Mouse (Mus musculus): ENCODE results near the gene Gsdma3. TPM values are rescaled to one million over a fixed set of nuclear protein-coding genes. Genes with fewer than 3 reads are reported as not detected.
"Not testable (repeated sequence)": the region's sequence is repeated elsewhere in the genome, so short reads cannot be mapped to it uniquely, and the experiment has no call there.

The Gsdma3 gene
- total RNA-seq, 2 experiments from 2014 or later: 0.16 to 0.39 TPM

GRCm38 (mm10) chr11:98645946-98646345 is 19.8 kb downstream of the Gsdma3 start:
- intact Hi-C loops (cut with DNase I; ENCODE audit: low total_unique reads): no loop called here
- no peak for DNase-seq

- intact Hi-C loops (cut with DNase I; ENCODE audit: low total_unique reads): no loop called here
- no peak for DNase-seq
Observed at GRCm38 (mm10) chr11:98646459-98646858, 20.3 kb downstream of the Gsdma3 start, which contains the start of gene Gsdma2. Gene Gsdma2, plus strand, starts transcription at chr11:98646759.

GRCm38 (mm10) chr11:98655076-98655475 is 28.9 kb downstream of the Gsdma3 start:
- DNase-seq: peak; percentile 25
- intact Hi-C loops (cut with DNase I; ENCODE audit: low total_unique reads): loop anchor here (10.0 kb wide), 1 partner anchor 50 kb away; no protein-coding TSS in a partner anchor

- no peak for DNase-seq
- intact Hi-C loops (cut with DNase I; ENCODE audit: low total_unique reads): no loop called here
Observed at GRCm38 (mm10) chr11:98660517-98660916, 34.4 kb downstream of the Gsdma3 start.

- no peak for DNase-seq
- intact Hi-C loops (cut with DNase I; ENCODE audit: low total_unique reads): no loop called here
Observed at GRCm38 (mm10) chr11:98664091-98664490, 37.9 kb downstream of the Gsdma3 start, which contains the start of gene Gsdma. Gene Gsdma, plus strand, starts transcription at chr11:98664351.

GRCm38 (mm10) chr11:98668984-98669383 is 42.8 kb downstream of the Gsdma3 start:
- DNase-seq: no peak
- intact Hi-C loops (cut with DNase I; ENCODE audit: low total_unique reads): no loop called here

GRCm38 (mm10) chr11:98671284-98671815 is 45.2 kb downstream of the Gsdma3 start:
- no peak for DNase-seq
- intact Hi-C loops (cut with DNase I; ENCODE audit: low total_unique reads): no loop called here

- intact Hi-C loops (cut with DNase I; ENCODE audit: low total_unique reads): no loop called here
- no peak for DNase-seq
Observed at GRCm38 (mm10) chr11:98671857-98672256, 45.7 kb downstream of the Gsdma3 start.

GRCm38 (mm10) chr11:98672482-98672881 is 46.3 kb downstream of the Gsdma3 start:
- no peak for DNase-seq
- intact Hi-C loops (cut with DNase I; ENCODE audit: low total_unique reads): no loop called here

- intact Hi-C loops (cut with DNase I; ENCODE audit: low total_unique reads): not testable (repeated sequence)
- peak; percentile 46 for DNase-seq
Observed at GRCm38 (mm10) chr11:98673136-98673535, 47.0 kb downstream of the Gsdma3 start.

GRCm38 (mm10) chr11:98675829-98676363 is 49.7 kb downstream of the Gsdma3 start:
- intact Hi-C loops (cut with DNase I; ENCODE audit: low total_unique reads): no loop called here

GRCm38 (mm10) chr11:98680023-98680422 is 53.9 kb downstream of the Gsdma3 start:
- no peak for DNase-seq
- intact Hi-C loops (cut with DNase I; ENCODE audit: low total_unique reads): no loop called here

More at GRCm38 (mm10) chr11:98675829-98676363, 49.7 kb downstream of the Gsdma3 start:
- DNase-seq: no peak

- intact Hi-C loops (cut with DNase I; ENCODE audit: low total_unique reads); DNase-seq: not testable (repeated sequence)
Observed at GRCm38 (mm10) chr11:98680595-98680994, 54.4 kb downstream of the Gsdma3 start.

- intact Hi-C loops (cut with DNase I; ENCODE audit: low total_unique reads): no loop called here
- DNase-seq: no peak
Observed at GRCm38 (mm10) chr11:98681186-98681585, 55.0 kb downstream of the Gsdma3 start.

- intact Hi-C loops (cut with DNase I; ENCODE audit: low total_unique reads): no loop called here
- DNase-seq: peak; percentile 95
Observed at GRCm38 (mm10) chr11:98681786-98682745, 55.9 kb downstream of the Gsdma3 start, which contains the start of gene Psmd3. Gene Psmd3, plus strand, starts transcription at chr11:98682554.

GRCm38 (mm10) chr11:98682811-98683210 is 56.7 kb downstream of the Gsdma3 start:
- intact Hi-C loops (cut with DNase I; ENCODE audit: low total_unique reads): no loop called here
- DNase-seq: no peak

GRCm38 (mm10) chr11:98685642-98686041 is 59.5 kb downstream of the Gsdma3 start:
- intact Hi-C loops (cut with DNase I; ENCODE audit: low total_unique reads): no loop called here
- no peak for DNase-seq

- no peak for DNase-seq
- intact Hi-C loops (cut with DNase I; ENCODE audit: low total_unique reads): no loop called here
Observed at GRCm38 (mm10) chr11:98686976-98687375, 60.8 kb downstream of the Gsdma3 start.
